Mouse (Mus musculus) cerebellum, postnatal 25 days (tissue): ENCODE measurements around the gene Atp8b5.

Experiments
- DNase-seq, 2 experiments: peaks; one replicate each; pipeline ENCODE4 v3.0.0; 2021; ENCODE audit warnings: mixed read lengths in 2 of 2

The Atp8b5 gene

GRCm38 (mm10) chr4:43327118-43327517 lies 60.2 kb downstream of the Atp8b5 start:
- no peak for DNase-seq

GRCm38 (mm10) chr4:43334771-43335170 lies 67.8 kb downstream of the Atp8b5 start:
- DNase-seq = no peak

- no peak for DNase-seq
These were observed 69.2 kb downstream of the Atp8b5 start for GRCm38 (mm10) chr4:43336176-43336575.

GRCm38 (mm10) chr4:43340096-43340804 lies 73.3 kb downstream of the Atp8b5 start:
- no peak for DNase-seq

DNA sequence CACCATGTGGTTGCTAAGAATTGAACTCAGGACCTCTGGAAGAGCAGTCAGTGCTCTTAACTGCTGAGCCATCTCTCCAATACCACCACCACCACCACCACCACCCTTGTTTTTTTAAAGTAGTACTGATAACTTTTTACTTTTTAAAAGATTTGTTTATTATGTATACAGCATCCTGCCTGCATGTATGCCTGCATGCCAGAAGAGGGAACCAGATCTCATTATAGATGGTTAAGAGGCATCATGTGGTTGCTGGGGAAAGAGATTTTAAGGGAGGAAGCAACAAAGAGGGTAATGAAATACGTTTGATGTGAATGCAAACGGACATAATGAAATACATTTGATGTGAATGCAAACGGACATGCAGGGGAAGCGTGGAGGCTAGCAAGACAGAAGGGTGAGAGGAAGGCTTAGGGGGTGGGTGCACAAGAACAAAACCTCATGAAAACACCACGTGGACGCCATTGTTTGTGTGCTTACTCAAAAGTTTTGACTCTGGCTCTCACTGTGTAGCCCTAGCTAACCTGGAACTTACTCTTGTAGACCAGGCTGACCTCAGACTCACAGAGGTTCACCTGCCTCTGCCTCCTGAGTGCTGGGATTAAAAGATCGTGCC lies 74.4 kb downstream of the Atp8b5 start:
- DNase-seq = no peak

- no peak for DNase-seq
These were observed 75.5 kb downstream of the Atp8b5 start for GRCm38 (mm10) chr4:43342443-43342842.

DNA sequence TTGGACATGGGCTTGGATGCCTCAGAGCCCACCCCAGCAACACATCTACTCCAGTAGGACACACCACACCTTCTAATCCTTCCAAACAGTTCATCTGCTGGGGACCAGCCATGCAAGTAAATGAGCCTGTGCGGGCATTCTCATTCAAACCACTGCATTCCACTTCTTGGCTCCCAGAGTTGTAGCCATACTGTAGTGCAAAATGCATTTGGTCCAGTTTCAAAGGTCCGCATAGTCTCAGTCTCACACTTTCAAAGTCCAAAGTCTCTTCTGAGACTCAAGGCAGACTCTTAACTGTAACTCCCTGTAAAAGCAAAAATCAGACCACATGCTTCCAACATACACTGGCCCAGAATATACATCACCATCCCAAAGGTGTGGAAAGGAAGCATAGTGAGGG lies 78.0 kb downstream of the Atp8b5 start:
- DNase-seq = no peak

DNA sequence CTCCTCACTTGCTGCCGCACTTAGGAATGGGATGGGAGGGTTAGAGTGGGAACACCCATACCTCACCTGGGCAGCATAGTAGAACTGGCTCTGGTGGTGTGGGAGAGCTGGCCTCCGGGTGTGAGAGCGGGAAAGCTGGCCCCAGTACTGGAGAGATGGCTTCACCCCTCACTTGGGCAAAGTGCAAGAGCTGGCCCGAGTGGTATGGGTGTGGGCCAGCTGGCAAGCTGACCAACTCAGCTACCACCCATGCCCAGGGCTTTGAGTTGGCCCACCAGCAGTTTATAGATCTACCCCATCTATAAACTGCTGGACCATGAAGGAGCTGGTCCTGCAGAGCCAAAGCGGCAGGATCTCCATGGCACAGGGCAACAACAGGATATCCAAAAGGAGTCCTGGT lies 82.2 kb downstream of the Atp8b5 start:
- DNase-seq = no peak

DNA sequence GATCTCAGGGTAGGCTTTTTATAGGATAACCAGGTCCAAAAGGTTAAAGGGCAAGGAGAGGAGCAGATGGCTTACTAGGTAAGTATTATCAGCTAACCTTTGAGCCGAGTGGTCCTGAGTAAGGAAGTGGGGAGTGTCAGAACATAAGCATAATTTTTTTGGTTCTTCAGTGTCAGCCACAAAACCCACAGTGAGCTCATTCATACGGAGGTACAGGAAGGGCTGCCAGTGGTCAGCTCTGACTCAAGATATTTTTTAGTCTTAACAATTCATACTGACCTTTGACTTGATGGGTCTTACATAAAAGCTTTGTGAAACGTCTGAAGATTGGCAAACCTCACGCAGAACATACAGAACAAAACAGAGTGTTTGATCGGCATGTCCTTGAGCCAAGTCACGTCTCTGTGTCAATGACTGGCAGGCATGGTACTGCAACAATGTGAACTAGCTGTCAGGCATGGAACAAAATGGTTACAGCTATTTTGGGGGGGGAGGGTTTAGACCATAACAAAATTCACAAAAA lies 83.1 kb downstream of the Atp8b5 start:
- no peak for DNase-seq

DNA sequence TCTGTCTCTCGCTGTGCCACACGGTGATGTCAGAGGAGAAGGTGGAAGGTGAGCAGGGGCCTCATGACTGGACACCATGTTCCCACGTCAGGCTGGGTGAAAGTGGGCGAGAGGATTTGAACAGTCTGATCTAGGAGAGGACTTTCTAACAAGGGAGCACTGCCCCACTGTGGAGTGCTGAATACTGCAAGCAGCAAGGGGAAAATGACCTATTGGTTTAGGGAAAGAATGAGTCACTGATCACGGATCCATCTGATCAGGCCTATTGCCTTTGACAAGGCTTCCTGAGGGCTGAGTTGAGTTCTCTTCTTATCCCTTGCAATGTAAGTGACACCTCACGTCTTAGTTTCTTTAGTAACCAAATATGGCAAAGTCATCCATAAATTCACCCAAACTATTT lies 86.7 kb downstream of the Atp8b5 start:
- no peak for DNase-seq

DNA sequence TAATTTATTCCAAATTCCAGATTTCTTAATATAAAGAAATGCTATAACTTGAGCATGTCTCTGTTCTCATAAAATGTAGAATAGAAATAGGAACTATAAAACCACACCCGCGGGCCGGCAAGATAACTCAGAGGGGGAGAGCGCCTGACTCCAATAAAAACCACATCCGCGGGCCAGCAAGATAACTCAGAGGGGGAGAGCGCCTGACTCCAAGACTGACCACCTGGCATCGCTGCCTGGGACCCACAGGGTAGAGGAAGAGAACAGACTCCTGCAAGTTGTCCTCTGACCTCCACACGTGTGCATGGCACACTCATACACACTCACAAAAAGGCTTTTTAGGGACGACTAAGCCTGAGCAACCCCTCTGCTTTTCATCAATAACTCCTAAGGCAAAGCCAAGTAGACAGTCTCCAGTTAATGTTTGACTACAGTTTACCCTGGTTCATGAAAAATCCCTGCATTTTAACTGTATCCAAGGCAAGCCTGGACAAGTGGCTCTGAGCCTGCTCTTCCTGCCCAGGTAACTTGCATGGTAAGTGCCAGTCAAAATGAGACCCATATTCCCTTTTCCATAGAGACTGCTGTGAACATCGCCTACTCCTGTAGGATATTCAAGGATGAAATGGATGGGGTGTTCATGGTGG lies 98.1 kb downstream of the Atp8b5 start:
- no peak for DNase-seq

- DNase-seq = no peak
These were observed 100.3 kb downstream of the Atp8b5 start for GRCm38 (mm10) chr4:43367295-43367694.

DNA sequence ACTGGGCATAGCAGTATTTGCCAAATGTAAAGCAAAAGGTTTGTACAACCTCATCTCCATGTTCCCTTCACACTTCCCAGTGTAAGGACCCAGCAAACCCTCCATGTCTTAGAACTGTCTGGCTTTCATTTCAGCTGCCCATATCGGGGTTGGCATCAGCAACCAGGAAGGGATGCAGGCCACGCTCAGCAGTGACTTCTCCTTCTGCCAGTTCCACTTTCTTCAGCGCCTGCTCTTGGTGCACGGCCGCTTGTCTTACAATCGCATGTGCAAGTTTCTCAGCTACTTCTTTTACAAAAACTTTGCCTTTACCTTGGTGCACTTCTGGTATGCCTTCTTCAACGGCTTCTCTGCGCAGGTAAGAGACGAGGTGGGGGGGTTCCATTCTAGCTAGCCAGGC lies 100.8 kb downstream of the Atp8b5 start:
- no peak for DNase-seq

DNA sequence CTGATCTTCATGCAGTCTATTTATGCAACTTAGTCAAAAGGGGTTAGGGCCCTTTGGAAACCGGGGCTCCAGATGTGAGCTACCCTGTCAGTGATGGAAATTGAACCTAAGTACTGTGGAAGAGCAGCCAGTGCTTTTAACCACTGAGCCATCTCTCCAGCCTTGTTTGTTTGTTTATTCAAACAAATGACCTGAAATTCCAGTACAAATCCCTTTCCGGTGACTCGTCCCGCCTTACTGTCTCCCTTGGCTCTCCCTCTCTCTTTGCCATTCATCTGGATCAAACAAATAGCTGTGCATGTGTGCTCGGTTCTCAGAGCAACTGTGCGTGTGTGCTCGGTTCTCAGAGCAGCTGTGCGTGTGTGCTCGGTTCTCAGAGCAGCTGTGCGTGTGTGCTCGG lies 104.4 kb downstream of the Atp8b5 start:
- no peak for DNase-seq

GRCm38 (mm10) chr4:43372155-43372554 lies 105.2 kb downstream of the Atp8b5 start:
- no peak for DNase-seq

GRCm38 (mm10) chr4:43374266-43374665 lies 107.3 kb downstream of the Atp8b5 start:
- no peak for DNase-seq

DNA sequence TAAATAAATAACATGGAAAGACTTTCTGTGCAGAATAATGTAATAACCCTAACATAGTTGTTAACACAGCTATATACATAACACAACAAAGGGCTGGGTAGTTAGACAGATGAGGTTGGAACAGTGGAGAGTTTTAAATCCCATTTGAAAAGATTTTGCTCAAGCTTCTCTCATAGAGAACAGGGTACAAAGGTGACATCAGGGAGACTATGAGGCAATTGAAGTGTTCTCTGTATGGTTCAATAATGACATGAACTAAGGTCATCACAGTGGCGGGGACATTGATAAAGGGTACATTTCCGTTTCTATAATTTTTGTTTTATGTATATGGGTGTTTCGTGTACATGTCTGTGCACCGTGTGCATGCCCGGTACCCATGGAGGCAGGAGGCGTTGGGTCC lies 112.6 kb downstream of the Atp8b5 start:
- DNase-seq = no peak

- peak in 1 of 2 experiments; percentile 28 for DNase-seq
These were observed 114.0 kb downstream of the Atp8b5 start for GRCm38 (mm10) chr4:43380951-43381350.

GRCm38 (mm10) chr4:43381408-43382154 lies 114.6 kb downstream of the Atp8b5 start, which contains the start of gene Rusc2:
Gene Rusc2, plus strand, starts transcription at chr4:43381979.
- DNase-seq = peak; percentile 96 to 98

DNA sequence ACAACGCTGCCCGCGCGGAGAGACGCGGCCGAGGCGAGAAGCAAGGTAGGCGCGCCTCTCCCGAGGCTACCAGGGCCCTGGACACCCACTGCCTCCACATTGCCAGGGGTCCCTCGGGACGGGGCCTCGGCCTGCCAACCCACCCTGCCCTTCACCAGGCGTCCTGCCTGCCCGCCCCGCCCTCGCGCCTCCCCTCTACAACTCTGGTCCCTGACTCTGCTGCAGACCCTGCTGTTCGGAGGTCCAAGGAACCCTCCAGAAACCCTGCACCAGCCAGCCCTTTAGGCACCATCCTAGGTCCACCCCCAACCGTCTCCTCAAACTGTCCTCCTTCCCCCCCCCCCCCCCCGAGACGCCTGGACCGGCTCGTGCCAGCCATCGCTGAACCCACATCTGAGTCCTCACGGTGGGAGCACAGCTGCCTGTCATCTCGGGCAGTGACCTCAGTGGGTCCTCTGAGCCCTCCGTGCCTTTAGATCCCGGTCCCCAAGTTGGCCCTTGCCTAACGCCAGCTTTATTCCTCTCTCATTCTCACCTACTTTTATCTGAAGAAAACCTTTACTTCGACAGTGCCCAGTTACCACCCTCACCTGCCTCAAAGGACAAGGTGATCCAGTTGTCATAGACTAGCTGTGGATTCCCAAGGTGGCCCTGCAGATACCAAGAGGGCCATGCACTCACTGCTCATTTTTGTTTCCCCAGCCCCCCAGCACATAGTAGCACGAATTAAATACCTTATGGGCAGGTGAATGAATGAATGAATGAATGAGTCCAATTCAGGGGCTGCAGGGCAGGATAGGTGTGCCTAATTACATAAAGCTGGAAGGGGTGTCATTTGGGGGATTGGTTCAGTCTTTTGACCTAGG lies 115.4 kb downstream of the Atp8b5 start:
- DNase-seq = no peak

- DNase-seq = peak in 1 of 2 experiments; percentile 22
These were observed 116.5 kb downstream of the Atp8b5 start for GRCm38 (mm10) chr4:43383246-43384082.
